Mouse (Mus musculus): ENCODE measurements around the gene B4galt3. TPM values are rescaled to one million over a fixed set of nuclear protein-coding genes. Genes with fewer than 3 reads are reported as not detected.

The B4galt3 gene
- total RNA-seq, 2 experiments from 2014 or later: 63.9 to 66.7 TPM

- peak in 1 of 2 experiments; percentile 56 for DNase-seq (ENCODE audit: extremely low spot score in 1 of 2, low spot score in 1 of 2)
Measured at GRCm38 (mm10) chr1:171262594-171263130, 7.5 kb upstream of the B4galt3 start.

- no peak for DNase-seq (ENCODE audit: extremely low spot score in 1 of 2, low spot score in 1 of 2)
Measured at GRCm38 (mm10) chr1:171263185-171263611, 6.9 kb upstream of the B4galt3 start.

GRCm38 (mm10) chr1:171263666-171264461 is 6.3 kb upstream of the B4galt3 start:
- DNase-seq (ENCODE audit: extremely low spot score in 1 of 2, low spot score in 1 of 2): no peak

- DNase-seq (ENCODE audit: extremely low spot score in 1 of 2, low spot score in 1 of 2): no peak
Measured at GRCm38 (mm10) chr1:171265971-171266744, 4.0 kb upstream of the B4galt3 start.

GRCm38 (mm10) chr1:171268341-171268740 is 1.8 kb upstream of the B4galt3 start:
- DNase-seq (ENCODE audit: extremely low spot score in 1 of 2, low spot score in 1 of 2): no peak

GRCm38 (mm10) chr1:171270573-171270900 is 409 bp downstream of the B4galt3 start:
- DNase-seq (ENCODE audit: extremely low spot score in 1 of 2, low spot score in 1 of 2): no peak

- no peak for DNase-seq (ENCODE audit: extremely low spot score in 1 of 2, low spot score in 1 of 2)
Measured at GRCm38 (mm10) chr1:171271196-171271595, 1.1 kb downstream of the B4galt3 start.

GRCm38 (mm10) chr1:171271622-171272021 is 1.5 kb downstream of the B4galt3 start:
- DNase-seq (ENCODE audit: extremely low spot score in 1 of 2, low spot score in 1 of 2): no peak

- DNase-seq (ENCODE audit: extremely low spot score in 1 of 2, low spot score in 1 of 2): no peak
Measured at GRCm38 (mm10) chr1:171272086-171272485, 2.0 kb downstream of the B4galt3 start.

GRCm38 (mm10) chr1:171274171-171274570 is 4.0 kb downstream of the B4galt3 start:
- DNase-seq (ENCODE audit: extremely low spot score in 1 of 2, low spot score in 1 of 2): no peak

GRCm38 (mm10) chr1:171275144-171275734 is 5.1 kb downstream of the B4galt3 start:
- DNase-seq (ENCODE audit: extremely low spot score in 1 of 2, low spot score in 1 of 2): no peak

- DNase-seq (ENCODE audit: extremely low spot score in 1 of 2, low spot score in 1 of 2): no peak
Measured at GRCm38 (mm10) chr1:171276110-171276748, 6.1 kb downstream of the B4galt3 start.

GRCm38 (mm10) chr1:171277736-171278135 is 7.6 kb downstream of the B4galt3 start:
- no peak for DNase-seq (ENCODE audit: extremely low spot score in 1 of 2, low spot score in 1 of 2)

- no peak for DNase-seq (ENCODE audit: extremely low spot score in 1 of 2, low spot score in 1 of 2)
Measured at GRCm38 (mm10) chr1:171278436-171278835, 8.3 kb downstream of the B4galt3 start.

- no peak for DNase-seq (ENCODE audit: extremely low spot score in 1 of 2, low spot score in 1 of 2)
Measured at GRCm38 (mm10) chr1:171279012-171279705, 9.0 kb downstream of the B4galt3 start.

GRCm38 (mm10) chr1:171279721-171280120 is 9.6 kb downstream of the B4galt3 start:
- DNase-seq (ENCODE audit: extremely low spot score in 1 of 2, low spot score in 1 of 2): peak in 1 of 2 experiments; percentile 6

- DNase-seq (ENCODE audit: extremely low spot score in 1 of 2, low spot score in 1 of 2): peak in 1 of 2 experiments; percentile 6
Measured at GRCm38 (mm10) chr1:171280250-171280915, 10.3 kb downstream of the B4galt3 start.

- peak; percentile 69 to 73 for DNase-seq (ENCODE audit: extremely low spot score in 1 of 2, low spot score in 1 of 2)
Measured at GRCm38 (mm10) chr1:171280916-171281527, 10.9 kb downstream of the B4galt3 start, which contains the start of gene Ppox. TSS of gene Ppox (minus strand) at chr1:171281186.

- DNase-seq (ENCODE audit: extremely low spot score in 1 of 2, low spot score in 1 of 2): peak in 1 of 2 experiments; percentile 77
Measured at GRCm38 (mm10) chr1:171281528-171281923, 11.4 kb downstream of the B4galt3 start.

Measured in layer of hippocampus, postnatal 25 days (tissue).